Mouse (Mus musculus): Measurements from ENCODE around the gene Vps54. TPM values are rescaled to one million over a fixed set of nuclear protein-coding genes. Genes with fewer than 3 reads are reported as not detected.
A peak's percentile ranks its signal among the peaks of the same experiment; 100 is the strongest.

Gene Vps54
- total and polyA plus RNA-seq, 3 experiments: 20.4 to 37.5 (median 22.9) TPM

DNA sequence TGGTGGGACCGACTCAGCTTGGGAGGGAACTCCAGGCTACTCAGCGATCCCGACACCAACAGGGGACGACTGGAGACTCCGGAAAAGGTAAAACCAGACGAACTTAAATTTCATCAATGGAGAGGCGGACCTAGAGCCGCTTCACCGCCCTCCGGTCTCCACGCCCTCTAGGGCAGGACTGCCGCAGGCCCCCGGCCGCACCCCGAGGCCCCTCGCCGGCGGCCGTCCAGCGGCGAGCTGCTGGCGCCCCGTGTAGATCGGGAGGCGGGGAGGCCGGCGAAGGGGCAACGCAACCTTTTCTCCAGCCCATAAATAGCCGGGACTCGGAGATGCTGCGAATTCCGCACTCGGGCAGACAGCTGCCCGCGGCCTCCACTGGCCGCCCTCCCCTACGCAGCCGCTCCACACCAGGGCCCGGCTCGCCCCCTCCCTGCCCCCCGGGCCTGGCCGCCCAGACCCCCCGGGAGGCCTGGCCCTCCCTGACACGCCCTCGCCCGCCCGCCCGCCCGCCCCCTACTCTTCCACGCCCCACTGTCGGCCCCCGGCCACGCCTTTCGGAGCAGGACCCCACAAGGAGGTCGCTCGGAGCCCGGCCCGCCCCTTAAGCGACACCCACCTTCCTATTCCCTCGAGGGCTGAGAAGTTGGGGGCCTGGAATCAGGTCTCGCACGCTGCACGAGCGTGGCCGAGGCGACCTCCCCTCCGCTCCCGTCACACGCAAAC is 131.5 kb downstream of the Vps54 start (continued):
- TF ChIP-seq RAD21 (IDR thresholded peaks at IDR 0.05; ENCODE audit: low read depth, low read length): no peak
- TF ChIP-seq CTCF (conservative IDR thresholded peaks at IDR 0.05 in 1 of 2, IDR thresholded peaks at IDR 0.05 in 1 of 2; ENCODE audit: low read depth in 2 of 2, low read length in 2 of 2): peak in 1 of 2 experiments; percentile 9; a peak in 1 of 4 replicates
- TF ChIP-seq ZMIZ1 (IDR thresholded peaks at IDR 0.05; ENCODE audit: low read depth, low read length): peak; percentile 81
- peak; percentile 75 for TF ChIP-seq NELFE (IDR thresholded peaks at IDR 0.05; ENCODE audit: low read depth, low read length)
- peak; percentile 84 for TF ChIP-seq TBP (conservative IDR thresholded peaks at IDR 0.05; ENCODE audit: low read depth, low read length)
- 0 out of 2 replicates have a peak, but pooled peaks have one; percentile 25 for TF ChIP-seq POLR2AphosphoS2 (IDR thresholded peaks at IDR 0.05; ENCODE audit: low read depth, low read length)
- TF ChIP-seq MAZ (IDR thresholded peaks at IDR 0.05; ENCODE audit: low read depth, low read length): no peak
- peak; percentile 69 for TF ChIP-seq MEF2A (IDR thresholded peaks at IDR 0.05; ENCODE audit: borderline replicate concordance, low read depth, low read length)

Other genes starting within 250 kb of the Vps54 start
- gene Peli1, start 148.0 kb upstream of the Vps54 start, total RNA-seq (2012; rRNA removed): 6.7 and 7.8 TPM in 2 replicates
- gene Peli1, start 148.0 kb upstream of the Vps54 start, total RNA-seq (2014; rRNA removed): 14.1 and 14.8 TPM in 2 replicates
- gene Peli1, start 148.0 kb upstream of the Vps54 start, polyA plus RNA-seq (2012; ENCODE audit: insufficient read length, low read depth): 21.2 and 25.9 TPM in 2 replicates
- 17.7 and 20.9 TPM in 2 replicates for gene Ugp2, start 131.9 kb downstream of the Vps54 start, total RNA-seq (2012; rRNA removed)
- gene Ugp2, start 131.9 kb downstream of the Vps54 start, total RNA-seq (2014; rRNA removed): 44.1 and 47.6 TPM in 2 replicates
- gene Ugp2, start 131.9 kb downstream of the Vps54 start, polyA plus RNA-seq (2012; ENCODE audit: insufficient read length, low read depth): 24.1 and 37.2 TPM in 2 replicates